22 mouse cellular contexts compared by ENCODE assay signal in genomic region chr8:123499556-123499955, GRCm38 (mm10). TPM values are rescaled to one million over a fixed set of nuclear protein-coding genes. Genes with fewer than 3 reads are reported as not detected.
"Had no signal": no experiment of that assay in that cellular context is flagged by ENCODE, and none has a peak within 500 bp of the region (broad histone marks: within the 10 kb centered on the region; RNA-seq: fewer than 3 reads in every experiment).

No protein-coding gene starts in this region.

- DNase-seq: liver, postnatal 0 days; lung, adult 2 months; lung, postnatal 14 days; lung, postnatal 36 days; retina, postnatal 1 day; right cerebral cortex, postnatal 14 days; right cerebral cortex, postnatal 4 days; spleen, adult 18-20 months; thymus, adult 18-20 months; thymus, postnatal 14 days; thymus, postnatal 36 days had no signal

- H3K9me3 ChIP-seq: liver, embryonic 15.5 days; lung, embryonic 15.5 days; midbrain, embryonic 13.5 days; midbrain, embryonic 15.5 days; neural tube, embryonic 13.5 days; neural tube, embryonic 15.5 days had no signal

- H3K9ac ChIP-seq: liver, embryonic 15.5 days; liver, postnatal 0 days; lung, embryonic 15.5 days; midbrain, embryonic 13.5 days; midbrain, embryonic 15.5 days; neural tube, embryonic 13.5 days; neural tube, embryonic 15.5 days had no signal

- H3K4me2 ChIP-seq: liver, embryonic 15.5 days; lung, embryonic 15.5 days; midbrain, embryonic 11.5 days; midbrain, embryonic 13.5 days; midbrain, embryonic 15.5 days; neural tube, embryonic 13.5 days; neural tube, embryonic 15.5 days had no signal

- ATAC-seq: liver, postnatal 0 days; lung, postnatal 0 days; midbrain, embryonic 13.5 days; midbrain, embryonic 15.5 days had no signal

- H3K4me3 ChIP-seq: liver, embryonic 15.5 days; lung, embryonic 15.5 days; megakaryocyte, embryonic 14.5 days; midbrain, embryonic 13.5 days; midbrain, embryonic 15.5 days; myocyte; neural tube, embryonic 13.5 days; neural tube, embryonic 15.5 days had no signal

- H3K27ac ChIP-seq: liver, embryonic 15.5 days; lung, embryonic 15.5 days; macrophage; midbrain, embryonic 13.5 days; midbrain, embryonic 15.5 days; neural tube, embryonic 13.5 days; neural tube, embryonic 15.5 days had no signal

- H3K4me1 ChIP-seq: liver, embryonic 15.5 days; lung, embryonic 15.5 days; midbrain, embryonic 13.5 days; midbrain, embryonic 15.5 days; neural tube, embryonic 13.5 days; neural tube, embryonic 15.5 days had no signal

- H3K27me3 ChIP-seq: liver, embryonic 15.5 days; lung, embryonic 15.5 days; megakaryocyte, embryonic 14.5 days; midbrain, embryonic 13.5 days; midbrain, embryonic 15.5 days; neural tube, embryonic 13.5 days; neural tube, embryonic 15.5 days had no signal

RNA-seq across cellular contexts. Expression of gene Dbndd1, which starts 15.7 kb away (rescaled TPM):
- polyA plus RNA-seq: liver, postnatal 0 days; macrophage had no signal
